Mouse (Mus musculus) gastrocnemius, adult 18-20 months (tissue): ENCODE measurements around the gene Evc. TPM values are rescaled to one million over a fixed set of nuclear protein-coding genes. Genes with fewer than 3 reads are reported as not detected.
A peak's percentile ranks its signal among the peaks of the same experiment; 100 is the strongest.

Experiments
- DNase-seq: peaks from one replicate; pipeline ENCODE4 v3.0.0; 2021; ENCODE audit warnings: low spot score
- total RNA-seq, 2 experiments: library from RNA; stranded (reverse); gene quantifications; 2 replicates each; pipeline ENCODE4 v1.2.3; 2021

Gene Evc
- total RNA-seq, 2 experiments from 2014 or later = 24.8 to 25.6 TPM

DNA sequence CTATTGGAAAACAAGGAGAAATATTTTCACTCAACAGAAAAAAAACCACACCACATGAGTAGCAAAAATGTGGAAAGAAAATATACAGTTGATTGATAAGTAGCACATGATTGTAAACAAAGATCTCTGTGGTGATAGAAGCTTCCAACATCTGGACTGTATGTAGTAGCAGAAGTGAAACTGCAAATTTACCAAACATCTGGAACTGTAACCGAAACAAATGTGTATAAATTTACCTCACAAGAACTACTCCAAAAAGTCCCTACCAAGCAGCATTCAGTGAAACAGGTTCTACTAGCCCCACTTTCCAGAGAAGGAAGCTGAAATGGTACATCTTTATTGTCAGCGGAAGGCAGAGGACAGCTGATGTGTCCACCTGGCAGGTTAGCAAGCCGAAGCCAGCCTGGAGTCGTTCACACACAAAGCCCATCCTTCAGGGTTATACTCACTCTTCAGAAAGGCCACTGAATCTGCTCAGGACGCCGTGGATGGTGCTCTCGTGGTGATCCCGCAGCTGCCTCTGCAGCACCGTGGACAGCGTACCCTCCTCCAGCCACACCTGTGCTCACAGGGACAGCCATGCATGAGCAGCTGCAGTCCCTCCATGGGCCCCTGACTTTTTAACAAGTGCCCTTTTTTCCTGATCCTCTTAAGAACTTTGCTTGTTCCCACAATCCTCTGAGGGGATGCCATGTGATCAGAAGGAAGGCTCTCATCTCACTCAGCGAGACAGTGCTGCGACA, 23.5 kb downstream of the Evc start:
- no peak for DNase-seq

GRCm38 (mm10) chr5:37310026-37310425, 26.7 kb downstream of the Evc start:
- no peak for DNase-seq

DNA sequence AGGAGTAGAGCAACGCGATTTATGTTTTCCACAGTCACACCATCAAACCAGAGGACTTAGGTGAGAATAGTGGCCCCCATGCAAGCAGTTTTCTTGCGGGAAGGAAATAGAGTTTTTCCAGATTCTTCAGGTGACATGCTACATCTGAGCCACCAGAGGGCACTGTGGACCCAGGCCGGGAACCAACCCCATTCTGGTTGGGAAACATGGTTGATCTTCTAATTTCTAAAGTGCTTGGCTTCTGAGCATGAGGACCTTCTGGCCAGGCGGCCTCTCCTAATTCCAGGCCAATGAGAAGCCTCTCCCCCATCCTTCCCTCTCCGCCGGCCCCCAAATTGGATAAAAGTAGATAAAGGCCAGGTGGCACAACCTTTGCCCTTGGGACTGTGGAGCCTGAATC, 38.3 kb downstream of the Evc start:
- DNase-seq = peak; percentile 11

DNA sequence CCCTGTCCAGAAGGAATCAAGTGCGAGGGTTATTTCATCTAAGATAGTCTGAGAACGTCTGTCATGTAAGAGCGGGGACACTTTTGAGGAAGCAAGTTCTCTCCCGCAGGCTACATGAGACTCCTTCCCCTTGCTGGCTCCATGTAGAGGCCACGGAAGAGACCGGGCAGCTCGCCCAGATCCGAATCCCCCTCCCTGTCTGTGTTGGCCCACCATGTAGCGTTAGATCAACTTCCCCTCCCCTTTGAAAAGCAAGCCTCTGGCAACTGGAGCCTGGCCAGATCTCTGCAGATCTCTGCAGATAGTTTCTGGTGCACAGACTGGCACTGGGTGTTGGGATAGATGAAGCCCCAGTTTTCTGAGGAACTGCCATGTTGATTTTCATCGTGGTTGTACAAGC, 40.0 kb downstream of the Evc start:
- DNase-seq = no peak

DNA sequence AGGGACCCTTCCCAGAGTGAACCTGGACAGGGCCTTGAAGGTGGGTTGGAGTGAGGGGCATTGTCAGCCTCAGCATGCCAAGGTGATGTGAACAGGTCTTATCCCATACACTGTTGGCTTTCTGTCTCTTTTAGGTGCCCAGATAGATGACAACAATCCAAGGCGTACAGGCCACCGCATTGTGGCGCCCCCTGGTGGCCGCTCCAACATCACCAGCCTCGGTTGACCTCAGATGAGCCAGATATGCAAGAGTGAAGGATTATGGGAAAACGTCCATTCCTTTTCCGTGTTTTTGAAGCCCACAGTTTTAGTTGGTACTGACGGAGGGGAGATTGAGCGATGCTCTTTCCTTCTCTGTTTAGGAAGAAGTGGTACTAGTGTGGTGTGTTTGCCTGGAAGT, 45.7 kb downstream of the Evc start:
- DNase-seq = no peak

- peak; percentile 16 for DNase-seq
These were observed 47.5 kb downstream of the Evc start for GRCm38 (mm10) chr5:37289236-37289635.

GRCm38 (mm10) chr5:37288374-37288773, 48.3 kb downstream of the Evc start:
- peak; percentile 21 for DNase-seq

DNA sequence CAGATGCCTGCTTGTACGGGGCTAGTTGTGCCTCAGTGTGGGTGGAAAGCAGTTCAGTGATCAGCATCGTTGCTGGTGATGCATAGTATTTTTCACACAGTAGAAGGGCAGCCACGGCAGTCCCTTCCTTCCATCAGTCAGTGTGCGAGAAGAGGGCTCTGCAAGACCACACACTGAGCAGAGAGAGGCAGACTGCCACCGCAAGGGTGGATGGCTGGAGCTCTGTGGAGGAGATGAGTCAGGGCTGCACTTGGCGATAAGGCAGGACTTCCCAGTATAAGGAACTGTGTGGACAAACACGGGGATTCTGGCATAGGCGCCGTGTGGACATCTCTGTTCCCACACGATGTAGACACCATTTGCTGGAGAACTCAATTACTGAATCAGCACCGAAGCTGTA, 55.7 kb downstream of the Evc start:
- no peak for DNase-seq

GRCm38 (mm10) chr5:37263816-37264215, 72.9 kb downstream of the Evc start:
- DNase-seq = no peak

- no peak for DNase-seq
These were observed 75.0 kb downstream of the Evc start for GRCm38 (mm10) chr5:37261734-37262133.

- DNase-seq = no peak
These were observed 79.5 kb downstream of the Evc start for GRCm38 (mm10) chr5:37257243-37257642.

DNA sequence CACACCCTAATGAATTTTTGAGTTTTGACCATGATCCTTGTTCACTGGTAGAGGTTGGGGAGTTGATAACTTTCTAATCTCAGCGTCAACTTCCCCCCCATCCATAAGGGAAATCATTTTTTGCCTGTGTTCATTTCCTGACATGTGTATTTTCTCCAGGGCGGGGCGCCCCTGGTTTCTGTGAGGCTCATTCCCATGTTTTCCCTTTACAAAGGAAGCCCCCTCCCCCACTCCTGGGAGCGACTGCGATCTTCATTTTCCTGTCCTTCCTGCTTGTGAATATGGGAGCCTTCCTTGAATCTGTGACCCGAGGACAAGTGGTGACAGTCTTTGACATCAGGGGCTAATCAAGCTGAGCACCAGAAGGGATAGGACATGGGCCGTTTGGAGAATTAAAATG, 79.9 kb downstream of the Evc start:
- no peak for DNase-seq

DNA sequence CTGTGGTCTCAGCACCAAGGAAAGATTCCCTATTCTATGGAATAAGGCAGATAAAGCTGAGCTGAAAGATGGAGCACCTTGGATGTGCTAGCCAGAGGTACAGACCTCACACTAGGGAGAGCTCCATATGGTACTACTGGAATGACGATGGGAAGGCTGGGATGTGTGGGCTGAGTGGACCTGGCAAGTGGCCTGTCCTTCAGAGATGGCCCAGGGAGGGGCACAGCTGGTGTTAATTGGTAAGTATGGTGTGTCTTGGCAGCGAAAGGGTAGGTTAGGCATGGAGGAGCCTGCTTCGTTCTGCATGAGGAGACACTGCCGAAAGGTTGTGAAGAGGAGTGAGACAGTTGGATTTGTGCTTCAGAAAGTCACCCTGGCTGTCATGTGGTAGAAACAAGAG, 82.2 kb downstream of the Evc start:
- DNase-seq = no peak

- no peak for DNase-seq
These were observed 84.4 kb downstream of the Evc start for GRCm38 (mm10) chr5:37252101-37252804.

DNA sequence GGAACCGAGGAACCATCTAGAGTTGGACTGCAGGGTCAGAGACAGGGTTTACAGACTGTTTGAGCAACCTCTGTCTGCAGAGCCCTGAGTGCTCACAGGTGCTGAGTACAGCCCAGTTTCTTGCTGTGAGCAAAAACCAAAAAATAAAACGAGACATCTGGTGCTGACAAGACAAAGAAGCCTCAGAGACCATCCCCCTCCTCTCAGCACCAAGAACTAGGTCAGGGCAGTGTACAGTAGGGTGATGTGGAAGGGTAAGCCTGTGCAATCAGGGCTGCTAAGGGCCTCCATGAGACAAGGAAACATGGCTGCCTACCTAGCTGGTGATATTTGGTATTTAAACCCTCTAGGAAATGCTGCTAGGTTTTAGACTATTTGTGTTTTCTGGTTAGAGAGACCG, 85.1 kb downstream of the Evc start:
- no peak for DNase-seq

GRCm38 (mm10) chr5:37248870-37249269, 87.8 kb downstream of the Evc start:
- no peak for DNase-seq

DNA sequence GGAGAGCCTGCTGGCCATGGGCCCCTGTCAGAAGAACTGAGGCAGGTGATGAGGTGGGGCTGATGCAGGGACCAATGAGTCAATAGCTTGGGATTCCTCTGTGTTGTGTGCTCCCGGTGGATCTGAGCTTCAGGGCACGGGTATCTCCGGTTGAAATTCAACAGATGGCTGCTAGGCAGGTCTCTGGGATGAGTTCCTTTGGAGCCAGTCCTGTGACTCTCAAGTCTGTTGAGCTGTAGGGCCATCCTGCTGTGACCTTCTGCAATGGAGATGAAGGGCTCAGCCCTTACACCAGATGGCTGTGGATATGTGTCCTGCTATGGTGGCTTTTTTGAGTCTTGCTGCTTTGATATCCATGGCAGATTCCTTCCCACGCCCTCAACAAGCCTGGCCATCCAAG, 89.2 kb downstream of the Evc start:
- no peak for DNase-seq

GRCm38 (mm10) chr5:37246138-37246910, 90.4 kb downstream of the Evc start:
- DNase-seq = no peak

- DNase-seq = no peak
These were observed 91.0 kb downstream of the Evc start for GRCm38 (mm10) chr5:37245651-37246050.

DNA sequence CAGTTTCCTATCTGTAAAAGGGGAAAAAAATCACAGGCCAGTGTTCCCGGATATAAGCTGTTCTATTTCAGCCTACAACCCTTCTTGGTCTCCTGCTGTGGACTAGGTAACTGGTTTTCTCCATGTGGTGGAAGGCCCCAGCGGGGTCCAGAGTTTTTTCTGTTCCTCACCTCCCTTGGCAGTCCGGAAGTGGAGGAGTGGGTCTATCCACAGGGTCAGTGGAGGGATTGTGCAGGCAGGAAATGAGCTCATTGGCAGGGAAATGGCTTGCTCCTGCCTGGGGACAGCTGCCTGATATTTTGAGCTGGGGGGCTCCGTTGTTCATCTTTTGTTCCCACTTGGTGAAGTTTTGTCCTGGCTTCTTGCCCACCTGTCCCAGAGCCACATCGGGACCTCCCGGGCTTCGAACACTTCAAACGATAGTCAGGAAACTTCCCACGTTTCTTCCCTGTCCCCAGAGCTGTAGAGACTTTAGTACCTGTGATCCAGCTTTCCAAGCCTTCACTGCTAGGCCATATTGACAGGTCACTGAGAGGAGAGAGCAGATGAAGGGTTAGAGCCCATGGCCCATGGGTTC, 91.9 kb downstream of the Evc start:
- no peak for DNase-seq

DNA sequence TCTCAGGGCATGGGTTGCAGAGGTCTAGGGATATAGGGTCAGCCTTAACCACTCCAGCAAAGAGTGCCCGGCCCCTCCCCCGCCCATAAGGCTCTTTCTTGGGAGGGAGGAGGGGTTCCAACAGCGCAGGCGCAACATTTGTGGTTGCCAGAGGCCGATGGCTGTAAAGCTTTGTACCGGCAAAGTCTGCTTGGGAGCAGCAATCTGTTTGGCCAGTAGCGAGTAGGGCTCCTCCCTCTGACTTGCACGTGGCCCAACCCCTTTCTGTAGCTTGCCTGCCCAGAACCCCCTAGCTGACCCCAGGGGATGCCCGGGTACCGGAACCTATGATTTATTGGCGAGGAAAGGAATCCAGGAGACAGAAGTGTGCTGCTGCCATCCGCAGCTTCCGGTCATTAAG, 92.5 kb downstream of the Evc start:
- DNase-seq = no peak
